Mouse (Mus musculus) embryonic fibroblast, embryonic 13.5 days (primary cell): ENCODE measurements around the gene Arsj. TPM values are rescaled to one million over a fixed set of nuclear protein-coding genes. Genes with fewer than 3 reads are reported as not detected.

Source experiments
- H3K27ac ChIP-seq: 2 replicates; pipeline ENCODE4 v1.5.1; 2012; ENCODE audit warnings: low read length, control low read depth, inconsistent platforms; ENCODE audit not compliant: insufficient read depth
- H3K4me1 ChIP-seq: 2 replicates; pipeline ENCODE4 v1.6.1; 2011; ENCODE audit warnings: low read length; ENCODE audit not compliant: control insufficient read depth, insufficient read depth
- H3K4me3 ChIP-seq: 2 replicates; pipeline ENCODE4 v1.5.1; 2011; ENCODE audit warnings: mild to moderate bottlenecking, control low read depth, low read length; ENCODE audit not compliant: insufficient read depth
- CTCF ChIP-seq: IDR thresholded peaks from 2 replicates; pipeline ENCODE4 v1.5.1; 2011; ENCODE audit warnings: mild to moderate bottlenecking, control low read depth, low read length, moderate library complexity, borderline replicate concordance; ENCODE audit not compliant: insufficient read depth
- POLR2A ChIP-seq: IDR thresholded peaks from 2 replicates; pipeline ENCODE4 v1.6.1; 2011; ENCODE audit warnings: low read depth, mild to moderate bottlenecking, control low read depth, low read length, moderate library complexity
- polyA plus RNA-seq: library from polyadenylated mRNA; stranded (reverse); fragments of >200 nt; gene quantifications from 2 replicates; pipeline ENCODE4 v1.2.4, GENCODE M21; 2011; ENCODE audit warnings: low read depth; ENCODE audit not compliant: missing spikeins, insufficient read length

Arsj gene
- polyA plus RNA-seq, 1 experiment, result 10.2 TPM

GRCm38 (mm10) chr3:126400726-126401125 lies 37.2 kb downstream of the Arsj start:
- no peak overlapping the region for H3K27ac ChIP-seq
- H3K4me1 ChIP-seq, result no peaks in the 10 kb centered on the region
- no peak overlapping the region for H3K4me3 ChIP-seq
- no peak for TF ChIP-seq POLR2A
- no peak for TF ChIP-seq CTCF

GRCm38 (mm10) chr3:126402836-126403235 lies 39.4 kb downstream of the Arsj start:
- H3K4me3 ChIP-seq, result no peak overlapping the region

DNA sequence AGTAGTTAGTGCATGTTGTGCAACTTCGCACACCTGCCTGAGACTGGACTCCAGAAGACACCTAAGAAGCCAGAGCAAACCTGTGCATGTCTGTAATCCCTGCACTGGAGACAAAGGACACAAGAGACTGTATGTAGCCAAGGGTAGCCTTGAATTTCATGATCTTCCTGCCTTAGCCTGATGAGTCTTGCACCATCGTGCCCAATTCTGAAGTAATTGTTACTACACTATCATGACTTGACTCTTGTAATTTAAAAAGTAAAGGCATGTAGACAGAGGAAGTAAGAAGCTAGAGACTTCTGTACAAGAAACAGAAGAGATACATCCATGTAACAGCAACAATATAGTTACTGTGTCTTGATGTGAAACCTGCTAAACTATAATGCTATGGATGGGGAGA lies 40.7 kb downstream of the Arsj start:
- no peaks in the 10 kb centered on the region for H3K4me1 ChIP-seq
- TF ChIP-seq POLR2A (no peak), CTCF (no peak)
- H3K27ac ChIP-seq, result no peak overlapping the region
- H3K4me3 ChIP-seq, result no peak overlapping the region

More at GRCm38 (mm10) chr3:126402836-126403235, 39.4 kb downstream of the Arsj start:
- no peak overlapping the region for H3K27ac ChIP-seq
- H3K4me1 ChIP-seq, result no peaks in the 10 kb centered on the region
- TF ChIP-seq POLR2A (no peak), CTCF (no peak)

DNA sequence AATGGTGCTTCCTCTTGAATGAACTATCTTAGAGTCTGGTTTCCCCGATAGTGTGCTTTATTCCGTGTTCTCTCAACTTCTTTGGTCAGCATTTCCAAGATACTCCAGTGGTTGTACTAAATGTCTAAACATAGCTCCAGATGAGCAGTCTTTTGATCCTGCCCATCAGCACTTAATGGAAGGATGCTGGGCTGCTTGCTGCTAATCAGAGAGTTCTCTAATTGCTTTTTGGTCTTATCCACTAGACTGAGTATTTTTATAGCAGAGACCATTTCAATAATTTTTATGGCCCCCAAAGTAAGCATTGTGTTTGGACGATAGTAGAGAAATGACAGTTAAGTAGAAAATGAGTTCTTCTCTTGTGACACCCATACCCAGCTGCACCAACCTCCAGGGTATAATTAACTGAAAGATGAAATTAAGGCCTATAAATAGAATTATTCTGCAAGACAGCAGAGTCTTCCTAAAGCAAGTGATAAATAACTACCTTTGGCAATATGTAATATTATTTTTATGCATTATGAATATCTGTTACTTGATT lies 67.1 kb downstream of the Arsj start:
- no peak overlapping the region for H3K4me3 ChIP-seq
- H3K4me1 ChIP-seq, result no peaks in the 10 kb centered on the region
- no peak overlapping the region for H3K27ac ChIP-seq
- TF ChIP-seq CTCF, result no peak
- no peak for TF ChIP-seq POLR2A

- no peak overlapping the region for H3K27ac ChIP-seq
- TF ChIP-seq POLR2A (no peak), CTCF (no peak)
- H3K4me1 ChIP-seq, result no peaks in the 10 kb centered on the region
- H3K4me3 ChIP-seq, result no peak overlapping the region
Measured at GRCm38 (mm10) chr3:126439331-126439730, 75.8 kb downstream of the Arsj start.

DNA sequence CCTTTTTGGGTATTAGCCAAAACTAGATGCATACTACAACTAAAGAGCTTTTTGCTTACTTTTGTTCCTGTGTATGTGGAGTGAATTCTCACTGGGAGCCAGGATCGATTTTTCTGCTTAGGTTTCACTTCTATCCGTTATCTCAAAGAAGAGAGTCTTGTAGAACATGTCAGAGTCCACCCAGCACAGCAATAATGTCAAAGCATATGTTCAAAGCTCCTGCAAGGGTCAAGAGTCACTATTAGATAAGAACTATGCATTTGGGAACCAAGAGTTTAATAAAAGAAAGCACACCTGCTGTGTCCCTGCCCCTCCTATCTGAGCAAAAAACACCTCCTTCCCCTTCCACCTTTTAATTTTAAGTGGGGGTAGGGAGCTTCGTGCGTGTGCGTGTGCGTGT lies 85.6 kb downstream of the Arsj start:
- no peaks in the 10 kb centered on the region for H3K4me1 ChIP-seq
- TF ChIP-seq POLR2A (no peak), CTCF (no peak)
- H3K27ac ChIP-seq, result no peak overlapping the region
- H3K4me3 ChIP-seq, result no peak overlapping the region

GRCm38 (mm10) chr3:126449515-126449914 lies 86.0 kb downstream of the Arsj start:
- H3K27ac ChIP-seq, result no peak overlapping the region
- H3K4me3 ChIP-seq, result no peak overlapping the region
- no peak for TF ChIP-seq CTCF
- no peak for TF ChIP-seq POLR2A
- H3K4me1 ChIP-seq, result no peaks in the 10 kb centered on the region

- no peak for TF ChIP-seq POLR2A
- no peak for TF ChIP-seq CTCF
- Histone ChIP-seq H3K4me3 (no peak overlapping the region), H3K4me1 (no peaks in the 10 kb centered on the region), H3K27ac (no peak overlapping the region)
Measured at GRCm38 (mm10) chr3:126455787-126456482, 92.5 kb downstream of the Arsj start.

GRCm38 (mm10) chr3:126463119-126463815 lies 99.8 kb downstream of the Arsj start:
- Histone ChIP-seq H3K4me3 (no peak overlapping the region), H3K27ac (no peak overlapping the region), H3K4me1 (no peaks in the 10 kb centered on the region)
- TF ChIP-seq CTCF (no peak), POLR2A (no peak)

DNA sequence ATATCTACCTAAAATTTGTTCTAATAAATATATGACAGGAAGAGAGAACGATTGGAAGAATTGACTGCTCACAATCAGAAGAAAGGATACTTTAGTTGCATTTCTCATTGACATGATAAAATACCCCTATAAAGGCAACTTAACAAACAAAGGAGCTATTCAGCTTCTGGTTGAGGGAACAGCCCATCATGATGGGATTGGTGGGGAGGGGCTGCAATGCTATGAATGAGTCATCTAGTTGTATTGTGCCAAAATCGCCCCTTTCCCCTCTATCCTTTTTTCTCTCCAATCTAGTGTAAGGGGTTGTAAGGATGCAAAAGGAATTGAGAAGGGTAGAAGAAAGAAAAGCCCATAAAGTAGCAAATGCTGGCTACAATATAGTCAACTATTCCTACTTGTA lies 100.8 kb downstream of the Arsj start:
- H3K4me3 ChIP-seq, result no peak overlapping the region
- H3K4me1 ChIP-seq, result no peaks in the 10 kb centered on the region
- TF ChIP-seq CTCF, result no peak
- TF ChIP-seq POLR2A, result no peak
- no peak overlapping the region for H3K27ac ChIP-seq

Other genes starting within 250 kb of the Arsj start
- gene Camk2d, start 232.6 kb downstream of the Arsj start, polyA plus RNA-seq, result 186 and 189 TPM in 2 replicates